Mouse (Mus musculus) bone marrow macrophage, adult 2 months (primary cell): ENCODE results near the gene Cavin3. TPM values are rescaled to one million over a fixed set of nuclear protein-coding genes. Genes with fewer than 3 reads are reported as not detected.

Experiments
- H3K27ac ChIP-seq: 2 replicates; pipeline ENCODE4 v1.5.1; 2012; ENCODE audit warnings: low read depth, low read length; ENCODE audit not compliant: insufficient read depth
- H3K4me1 ChIP-seq: 2 replicates; pipeline ENCODE4 v1.6.1; 2012; ENCODE audit warnings: low read length; ENCODE audit not compliant: control insufficient read depth, insufficient read depth
- H3K4me3 ChIP-seq: 2 replicates; pipeline ENCODE4 v1.5.1; 2012; ENCODE audit warnings: mild to moderate bottlenecking, low read length, moderate library complexity; ENCODE audit not compliant: insufficient read depth
- CTCF ChIP-seq: IDR thresholded peaks from 2 replicates; pipeline ENCODE4 v1.5.1; 2012; ENCODE audit warnings: low read depth, mild to moderate bottlenecking, low read length, moderate library complexity
- POLR2A ChIP-seq: IDR thresholded peaks from 2 replicates; pipeline ENCODE4 v1.6.1; 2012; ENCODE audit warnings: mild to moderate bottlenecking, low read depth, low read length, borderline replicate concordance
- polyA plus RNA-seq: library from polyadenylated mRNA; stranded (reverse); fragments of >200 nt; gene quantifications from 2 replicates; pipeline ENCODE4 v1.2.4, GENCODE M21; 2012; ENCODE audit not compliant: missing spikeins, insufficient read depth, insufficient read length

The Cavin3 gene
- polyA plus RNA-seq: 0.34 and 1.1 TPM in 2 replicates

DNA sequence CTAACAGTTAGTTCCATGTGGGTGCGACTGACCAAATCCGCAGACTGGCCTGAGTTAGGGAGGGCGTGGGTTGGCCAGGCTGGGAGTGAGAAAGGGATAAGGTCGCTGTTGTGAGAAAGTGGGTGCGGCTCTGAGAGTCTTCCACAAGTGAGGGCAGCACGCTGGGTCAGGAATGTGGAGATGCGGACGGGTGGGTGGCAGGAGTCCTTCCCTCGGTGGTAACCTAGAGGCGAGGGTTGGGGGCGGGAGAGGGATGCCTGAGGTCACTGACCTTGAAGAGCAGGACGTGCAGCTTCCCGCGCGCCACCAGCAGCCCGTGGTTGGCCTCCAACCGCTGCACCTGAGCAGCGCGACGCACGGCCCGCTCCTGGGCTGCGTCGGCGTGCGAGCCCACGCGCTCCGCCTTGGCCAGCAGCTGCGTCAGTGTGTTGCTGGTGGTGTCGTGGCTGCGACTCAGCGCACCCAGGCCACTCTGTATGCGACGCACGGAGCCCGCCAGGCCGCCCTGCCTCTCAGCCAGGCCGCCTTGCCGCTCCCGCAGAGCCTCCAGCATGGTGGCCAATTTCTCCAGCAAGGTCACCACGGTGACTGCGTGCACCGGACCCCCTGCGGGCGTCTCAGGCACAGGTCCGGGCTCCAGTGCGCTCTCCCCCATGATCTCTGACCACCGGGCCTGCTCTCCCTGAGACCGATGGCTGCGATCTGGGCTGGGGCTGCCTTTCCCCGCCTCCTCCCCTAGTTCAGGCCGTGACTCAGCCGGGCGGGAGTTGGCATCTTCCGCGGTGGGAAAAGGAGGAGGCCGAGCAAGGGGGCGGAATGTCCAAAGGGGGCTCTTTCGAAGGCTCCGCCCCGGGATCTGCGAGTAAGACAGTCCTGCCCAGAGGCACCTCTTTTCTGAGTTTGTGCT, at the start of gene Cavin3:
TSS of gene Cavin3 (minus strand) at position 796 of the 907 bp plus-strand sequence.
- no peaks in the 10 kb centered on the region for H3K4me1 ChIP-seq
- H3K4me3 ChIP-seq: peak within 1 kb of the TSS; percentile 42
- H3K27ac ChIP-seq: no peak within 1 kb of the TSS
- no peak for TF ChIP-seq POLR2A
- TF ChIP-seq CTCF: no peak

DNA sequence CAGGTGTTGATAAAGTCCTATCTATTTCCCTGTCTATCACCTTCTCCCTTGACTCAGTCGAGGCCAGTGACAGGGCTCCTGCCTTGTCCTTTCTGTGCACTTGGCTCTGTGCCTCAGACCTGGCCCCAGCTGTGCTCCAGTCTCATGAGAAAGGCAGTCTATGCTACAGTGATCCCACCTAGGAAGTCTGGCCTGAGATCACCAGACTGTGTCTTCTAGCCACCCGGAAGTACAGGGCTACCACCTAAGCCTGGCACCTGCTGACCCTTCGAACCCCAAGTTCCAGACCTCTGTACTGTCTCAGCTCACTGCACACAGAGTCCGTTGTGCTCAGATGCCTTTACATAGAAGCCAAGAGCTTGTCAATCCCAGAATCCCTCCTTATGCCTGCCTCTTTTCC, 46.0 kb upstream of the Cavin3 start:
- no peak overlapping the region for H3K4me3 ChIP-seq
- H3K4me1 ChIP-seq: no peaks in the 10 kb centered on the region
- TF ChIP-seq CTCF (no peak), POLR2A (no peak)
- no peak overlapping the region for H3K27ac ChIP-seq

DNA sequence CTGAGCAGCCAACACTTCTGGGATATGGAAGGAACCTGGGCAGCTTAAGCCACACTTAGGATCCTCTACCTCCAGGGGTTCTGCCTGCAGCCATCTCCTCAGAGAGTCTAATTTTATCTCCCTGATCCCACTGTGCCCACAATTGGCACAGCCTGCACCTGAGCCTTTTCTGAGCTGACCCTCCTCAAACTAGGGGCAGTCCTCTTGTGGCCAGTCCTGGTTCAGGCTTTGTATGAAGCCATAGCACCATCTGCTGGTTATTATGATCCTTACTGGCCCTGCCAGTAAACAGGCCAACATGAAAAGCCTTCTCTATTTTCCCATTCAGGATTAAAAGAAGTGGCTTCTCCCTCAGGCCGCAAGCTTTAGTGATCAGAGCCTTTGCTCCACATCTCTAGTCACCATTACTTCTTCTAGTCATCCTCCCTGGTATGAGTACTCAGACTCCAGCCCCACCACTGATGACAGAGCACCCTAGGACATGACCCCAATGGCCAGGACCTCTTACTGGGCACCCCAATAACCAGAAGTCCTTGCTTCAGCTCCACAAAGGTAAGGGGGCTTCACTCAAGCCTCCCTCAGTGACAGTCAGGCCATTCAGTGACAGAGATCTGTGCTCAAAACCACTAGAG, 45.3 kb upstream of the Cavin3 start:
- TF ChIP-seq CTCF (0 out of 2 replicates have a peak, but pooled peaks have one; percentile 36), POLR2A (no peak)
- H3K4me3 ChIP-seq: no peak overlapping the region
- no peak overlapping the region for H3K27ac ChIP-seq
- no peaks in the 10 kb centered on the region for H3K4me1 ChIP-seq

DNA sequence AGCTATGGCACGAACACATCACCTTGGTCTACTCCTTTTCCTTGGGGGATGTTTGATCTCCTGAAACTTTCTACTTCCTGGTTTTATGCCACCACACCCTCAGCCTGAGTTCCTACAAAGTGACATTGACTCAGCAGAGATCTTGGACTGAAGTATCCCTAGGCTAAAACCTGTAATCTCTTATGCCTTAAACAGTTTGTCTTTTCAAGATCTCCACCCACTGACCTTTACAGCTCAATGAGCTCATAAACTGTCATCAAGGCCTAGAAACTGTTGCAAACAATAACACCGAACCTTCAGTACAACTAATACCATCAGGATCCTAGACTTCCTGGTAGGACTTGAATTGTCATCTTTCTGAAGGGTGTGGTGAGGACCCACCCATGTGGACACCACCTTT, 42.1 kb upstream of the Cavin3 start:
- H3K4me3 ChIP-seq: no peak overlapping the region
- no peaks in the 10 kb centered on the region for H3K4me1 ChIP-seq
- no peak overlapping the region for H3K27ac ChIP-seq
- TF ChIP-seq CTCF: no peak
- no peak for TF ChIP-seq POLR2A

DNA sequence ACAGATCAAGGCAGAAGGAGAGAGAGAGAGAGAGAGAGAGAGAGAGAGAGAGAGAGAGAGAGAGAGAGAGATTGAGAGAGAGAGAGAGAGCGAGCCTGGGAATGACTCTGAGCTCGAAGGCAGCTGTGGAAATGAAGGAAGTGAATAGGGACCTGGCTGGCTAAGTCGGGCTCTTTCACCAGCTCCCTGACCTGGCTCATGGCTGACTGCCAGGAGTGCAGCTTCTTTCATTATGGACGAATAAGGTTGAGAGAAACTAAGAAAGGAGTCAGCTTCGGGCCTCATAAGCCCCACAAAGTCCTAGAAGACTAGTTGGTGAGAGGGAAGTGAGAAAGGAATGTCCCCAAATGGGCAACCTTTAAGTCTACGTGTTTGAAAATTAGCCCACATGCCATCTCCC, 38.1 kb upstream of the Cavin3 start:
- Histone ChIP-seq H3K27ac (no peak overlapping the region), H3K4me3 (no peak overlapping the region), H3K4me1 (no peaks in the 10 kb centered on the region)
- TF ChIP-seq CTCF (no peak), POLR2A (no peak)

DNA sequence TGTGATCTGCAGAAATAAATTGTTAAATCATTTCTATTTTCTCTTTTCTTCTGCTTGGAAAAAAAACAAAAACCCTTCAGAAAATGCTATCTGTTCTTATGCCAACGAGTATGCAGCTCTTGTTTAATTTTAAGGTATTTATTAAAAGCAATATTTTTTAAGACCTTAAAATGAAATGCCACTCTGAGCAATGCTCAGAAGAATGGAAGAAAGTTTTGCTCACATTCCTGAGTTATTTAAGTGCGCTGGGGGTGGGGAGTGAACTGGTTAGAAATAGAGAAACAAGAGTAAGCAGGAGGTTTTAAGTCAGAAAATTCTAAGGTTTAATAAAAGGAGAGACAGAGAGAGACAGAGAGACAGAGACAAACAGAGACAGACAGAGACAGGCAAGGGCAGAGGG, 37.7 kb upstream of the Cavin3 start:
- Histone ChIP-seq H3K4me1 (no peaks in the 10 kb centered on the region), H3K27ac (no peak overlapping the region), H3K4me3 (no peak overlapping the region)
- no peak for TF ChIP-seq CTCF
- no peak for TF ChIP-seq POLR2A

DNA sequence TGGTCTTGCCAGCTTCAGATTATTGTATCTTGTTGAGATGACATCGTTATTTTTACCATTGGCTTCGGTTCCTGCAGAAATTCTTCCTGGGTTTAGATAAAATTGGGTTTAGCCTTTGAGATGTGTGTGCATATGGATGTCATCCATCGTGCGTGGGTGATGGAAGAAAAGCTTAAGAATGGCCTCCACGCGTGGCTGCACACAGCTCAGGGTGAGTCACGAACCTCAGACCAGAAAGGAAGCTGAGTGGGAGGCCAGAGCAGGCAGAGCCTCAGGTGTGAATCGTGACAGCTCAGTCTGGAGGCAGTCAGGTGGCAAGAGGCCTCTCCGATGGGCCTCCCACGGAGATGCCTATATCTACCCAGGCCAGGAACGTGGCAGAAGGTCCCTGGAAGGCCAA, 37.2 kb upstream of the Cavin3 start:
- Histone ChIP-seq H3K4me3 (no peak overlapping the region), H3K4me1 (no peaks in the 10 kb centered on the region), H3K27ac (no peak overlapping the region)
- TF ChIP-seq CTCF: no peak
- TF ChIP-seq POLR2A: no peak

DNA sequence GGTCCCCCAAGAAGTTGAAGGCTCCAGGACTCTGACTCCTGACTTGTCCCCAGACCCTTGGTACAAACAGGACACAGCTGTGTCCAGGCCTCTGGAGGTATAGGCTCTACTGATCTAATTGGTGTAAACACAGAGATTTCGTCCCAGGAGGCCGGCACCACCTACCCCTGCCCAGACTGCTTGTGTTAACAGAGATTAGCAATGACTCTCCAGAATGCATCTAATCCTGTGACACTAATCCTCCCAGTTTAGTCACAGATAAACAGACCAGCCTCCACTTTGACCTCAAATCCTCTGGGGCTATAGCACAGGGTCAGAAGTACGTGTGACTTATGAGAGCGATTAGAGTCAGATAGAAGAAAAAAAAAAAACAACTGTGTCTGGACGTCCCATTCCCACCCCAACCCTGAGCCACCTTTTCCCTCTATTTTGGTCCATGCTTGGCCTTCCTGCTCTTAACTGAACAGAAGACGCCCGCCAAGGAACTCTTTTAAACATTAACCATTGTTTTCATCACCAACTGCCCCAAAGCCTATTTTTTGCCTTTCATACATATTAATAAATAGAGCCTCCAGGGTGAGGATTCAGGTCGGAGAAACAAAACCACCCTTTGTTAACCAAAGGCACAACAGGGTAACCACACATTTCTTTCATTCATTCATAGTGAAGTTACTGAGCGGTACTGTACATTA, 34.7 kb upstream of the Cavin3 start:
- TF ChIP-seq POLR2A (no peak), CTCF (no peak)
- Histone ChIP-seq H3K4me1 (no peaks in the 10 kb centered on the region), H3K27ac (no peak overlapping the region), H3K4me3 (no peak overlapping the region)

DNA sequence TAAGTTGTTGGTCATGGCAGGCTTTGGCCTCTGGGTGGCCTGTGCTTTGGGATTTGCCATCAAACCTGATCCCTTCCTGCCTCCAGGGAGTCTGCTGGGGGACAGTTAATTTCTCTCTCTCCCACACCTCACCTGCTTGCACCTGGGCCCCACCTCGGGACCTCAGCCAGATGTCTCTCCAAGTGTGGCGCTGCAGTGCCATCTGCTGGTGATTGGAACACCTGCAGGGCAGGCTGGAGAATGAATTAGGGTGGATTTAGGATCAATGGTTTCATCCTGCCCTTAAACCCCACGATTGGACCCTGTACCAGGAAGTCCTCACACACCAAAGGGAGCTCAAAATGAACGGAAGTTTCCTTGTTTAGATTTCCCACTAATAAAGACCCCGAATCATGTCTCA, 33.1 kb upstream of the Cavin3 start:
- TF ChIP-seq POLR2A: no peak
- peak; percentile 94 for TF ChIP-seq CTCF
- Histone ChIP-seq H3K4me3 (no peak overlapping the region), H3K4me1 (no peaks in the 10 kb centered on the region), H3K27ac (no peak overlapping the region)
